Mouse (Mus musculus): Measurements from ENCODE around the gene Wdr74.

DNA sequence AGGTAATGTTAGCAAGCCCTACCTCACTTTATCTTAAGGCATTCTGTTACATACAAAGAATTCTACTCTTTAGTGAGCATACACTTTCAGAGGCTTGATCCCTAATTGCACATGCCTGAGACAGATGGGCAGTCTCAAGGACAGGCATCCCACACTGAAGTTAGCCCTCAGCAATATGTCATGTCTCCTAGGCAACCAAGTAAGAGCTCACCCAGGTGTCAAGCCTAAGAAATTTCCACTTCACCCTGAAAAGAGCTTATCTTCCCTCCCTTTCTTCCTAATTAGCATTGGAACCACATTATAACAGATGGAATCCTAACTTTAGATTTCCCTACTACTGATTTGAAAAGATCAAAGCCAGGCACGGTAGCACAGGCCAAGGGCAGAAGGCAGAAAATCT lies 53.5 kb downstream of the Wdr74 start:
- TF ChIP-seq CTCF (IDR thresholded peaks at IDR 0.05; ENCODE audit: low read depth) (no peak), EP300 (IDR thresholded peaks at IDR 0.05; ENCODE audit: low read depth) (no peak)

Data from liver, postnatal 0 days (tissue).